Mouse (Mus musculus): ENCODE results near the gene Cep78.

Cep78 gene

DNA sequence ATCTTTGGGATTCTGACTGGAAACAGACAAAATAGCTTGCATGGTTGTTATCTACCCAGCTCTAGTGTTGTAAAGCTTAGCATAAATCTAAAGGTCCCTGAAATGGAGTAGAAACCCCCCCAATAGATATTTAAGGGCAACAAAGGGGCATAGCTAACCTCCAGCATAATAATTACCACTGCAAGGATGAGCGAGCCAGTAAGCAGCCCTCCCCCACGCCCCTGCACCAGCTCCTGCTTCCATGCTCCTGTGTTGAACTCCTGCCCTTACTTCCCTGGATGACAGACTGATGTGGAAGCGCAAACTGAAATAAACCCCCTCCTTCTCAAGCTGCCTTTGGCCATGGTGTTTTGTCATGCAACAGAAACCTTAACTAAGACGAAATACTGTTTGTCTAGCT, 11.4 kb downstream of the Cep78 start:
- DNase-seq (ENCODE audit: low spot score in 2 of 2) = no peak

DNA sequence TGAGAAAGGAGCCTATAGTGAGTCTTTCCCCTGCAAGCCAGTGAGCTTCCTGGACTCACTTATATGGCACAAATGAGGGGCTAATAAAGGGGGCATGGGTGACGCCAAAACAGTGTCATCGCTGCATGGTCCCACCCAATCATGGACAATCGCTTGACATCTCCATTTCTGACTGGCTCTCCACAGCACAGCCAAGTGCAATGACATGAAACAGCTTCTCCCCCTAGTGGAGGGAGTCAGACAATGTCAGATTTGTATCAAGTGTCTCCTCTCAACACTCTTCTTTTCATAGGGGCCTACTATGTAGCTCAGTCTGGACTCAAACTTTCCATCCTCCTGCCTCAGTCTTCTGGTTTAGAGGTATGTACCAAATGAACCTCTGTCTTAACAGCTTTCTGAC, 19.7 kb downstream of the Cep78 start:
- peak; percentile 40 to 52 for DNase-seq (ENCODE audit: low spot score in 2 of 2)

DNA sequence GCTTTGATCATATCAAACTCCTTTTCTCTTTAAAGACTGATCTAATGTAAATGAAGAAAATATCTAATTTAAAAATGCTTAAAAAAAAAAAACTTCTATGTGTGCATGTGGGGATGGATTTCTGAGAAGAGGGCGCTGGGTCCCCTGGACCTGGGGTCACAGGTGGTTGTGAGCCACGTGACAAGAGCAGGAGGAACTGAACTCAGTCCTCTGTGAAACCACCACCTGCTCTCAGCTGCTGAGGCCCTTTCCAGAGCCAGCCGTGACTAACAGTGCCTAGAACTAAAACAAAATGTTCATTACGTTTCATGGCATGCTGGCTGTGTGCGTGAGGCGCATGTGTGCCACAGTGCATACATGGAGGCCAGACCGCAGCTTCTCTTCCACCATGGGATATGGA, 20.3 kb downstream of the Cep78 start:
- DNase-seq (ENCODE audit: low spot score in 2 of 2) = no peak

DNA sequence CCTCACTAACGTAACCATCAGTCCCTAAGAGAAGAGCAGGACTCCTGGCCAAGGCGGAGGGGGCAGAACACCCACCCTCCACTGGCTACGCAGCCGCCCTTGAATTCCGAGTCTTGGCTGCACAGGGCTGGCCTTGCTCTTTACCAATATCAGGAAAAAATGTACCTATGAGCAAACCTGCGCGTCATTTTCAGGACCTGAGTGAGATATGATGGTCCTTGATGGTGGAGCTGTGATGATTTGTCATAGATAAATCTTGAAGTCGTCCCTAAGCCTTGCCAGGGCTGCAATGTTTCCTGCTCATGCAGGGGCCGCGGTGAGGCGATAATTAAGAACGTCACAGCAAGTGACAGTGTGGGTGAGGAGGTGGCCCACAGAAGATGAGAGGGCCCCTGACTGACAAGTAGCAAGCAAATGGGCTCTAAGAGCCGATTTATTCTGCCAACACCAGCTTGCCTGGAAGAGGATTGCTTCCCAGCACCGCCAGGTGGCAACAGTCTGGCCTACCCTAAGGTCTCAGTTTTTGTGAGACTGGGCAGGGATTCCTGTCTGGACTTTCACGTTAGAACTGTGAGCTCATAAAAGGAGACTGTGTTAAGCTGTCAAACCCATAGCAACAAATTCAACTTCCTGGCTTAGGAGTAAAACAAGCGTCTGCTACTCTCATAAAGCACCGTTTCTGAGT, 21.6 kb downstream of the Cep78 start:
- DNase-seq (ENCODE audit: low spot score in 2 of 2) = peak in 1 of 2 experiments; percentile 35

DNA sequence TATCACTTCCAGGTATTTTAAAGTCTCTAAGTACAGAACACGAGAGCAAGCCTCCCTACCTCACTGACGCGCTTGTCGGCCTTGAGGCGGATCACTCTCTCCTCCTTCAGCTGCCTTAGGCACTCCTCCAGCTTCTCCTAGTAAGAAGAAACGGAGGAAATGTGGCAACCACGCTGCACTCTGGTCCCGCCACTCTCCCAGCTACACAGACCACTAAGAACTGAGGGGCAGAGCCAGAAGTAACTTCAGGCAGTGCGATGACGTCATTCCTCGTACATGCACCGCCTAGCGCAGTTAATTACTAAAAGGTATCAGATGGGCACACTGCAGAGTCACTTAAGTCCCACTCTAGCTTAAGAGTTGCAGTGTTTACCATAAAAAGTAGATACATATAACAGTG, 22.5 kb downstream of the Cep78 start:
- no peak for DNase-seq (ENCODE audit: low spot score in 2 of 2)

DNA sequence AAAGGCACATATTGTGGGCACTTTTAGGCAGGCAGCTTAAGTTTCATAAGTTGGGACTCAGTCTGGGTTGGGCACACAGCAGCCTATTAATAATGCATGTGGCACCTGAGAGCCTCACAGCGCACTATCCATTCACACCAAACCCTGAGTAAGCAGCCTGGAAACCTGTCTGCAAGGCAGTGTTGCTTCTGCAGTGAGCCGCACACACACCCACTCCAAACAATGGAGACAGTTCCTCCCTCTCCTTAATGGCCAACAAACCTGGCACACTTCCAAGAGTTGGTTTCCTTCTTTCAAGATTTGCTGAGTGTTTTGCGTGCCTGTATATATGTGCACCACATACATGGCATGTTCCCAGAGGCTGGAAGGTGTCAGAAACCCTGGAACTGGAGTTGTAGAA, 34.6 kb downstream of the Cep78 start:
- no peak for DNase-seq (ENCODE audit: low spot score in 2 of 2)

DNA sequence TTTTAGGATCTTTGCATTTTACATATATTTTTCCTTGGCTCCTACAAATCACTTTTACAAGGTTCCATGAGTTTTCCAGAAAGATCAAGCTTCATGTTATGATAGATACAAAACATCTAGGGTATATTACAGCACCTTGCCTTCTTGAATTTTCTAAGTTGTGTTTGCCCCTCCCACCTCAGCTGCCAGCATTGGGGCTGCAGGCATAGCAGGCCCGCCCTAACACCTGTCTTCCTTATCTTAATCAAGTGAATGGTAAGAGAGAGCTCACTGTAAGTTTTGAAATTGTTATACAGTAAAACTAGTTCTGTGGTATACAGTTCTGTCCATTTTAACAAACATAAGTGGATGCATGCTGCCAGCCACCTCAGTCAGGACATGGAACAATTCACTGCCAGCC, 35.9 kb downstream of the Cep78 start:
- DNase-seq (ENCODE audit: low spot score in 2 of 2) = no peak

DNA sequence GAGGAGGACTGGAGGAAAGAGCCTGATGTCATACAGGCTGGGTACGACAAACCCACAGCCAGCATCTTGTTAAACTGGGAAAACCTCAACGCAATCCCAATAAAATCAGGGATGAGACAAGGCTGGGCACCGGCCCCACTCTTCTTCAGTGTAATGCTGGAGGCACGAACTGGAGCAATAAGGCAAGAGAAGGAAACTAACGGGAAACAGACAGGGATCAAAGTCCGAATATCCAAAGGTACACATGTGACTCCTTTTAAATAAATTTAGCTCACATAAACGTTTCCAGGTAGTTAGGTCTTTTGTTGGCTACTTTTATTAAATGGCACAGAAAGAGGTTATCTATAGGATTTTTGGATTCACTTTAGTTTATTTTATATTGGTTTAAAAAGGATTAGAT, 36.4 kb downstream of the Cep78 start:
- DNase-seq (ENCODE audit: low spot score in 2 of 2) = no peak

DNA sequence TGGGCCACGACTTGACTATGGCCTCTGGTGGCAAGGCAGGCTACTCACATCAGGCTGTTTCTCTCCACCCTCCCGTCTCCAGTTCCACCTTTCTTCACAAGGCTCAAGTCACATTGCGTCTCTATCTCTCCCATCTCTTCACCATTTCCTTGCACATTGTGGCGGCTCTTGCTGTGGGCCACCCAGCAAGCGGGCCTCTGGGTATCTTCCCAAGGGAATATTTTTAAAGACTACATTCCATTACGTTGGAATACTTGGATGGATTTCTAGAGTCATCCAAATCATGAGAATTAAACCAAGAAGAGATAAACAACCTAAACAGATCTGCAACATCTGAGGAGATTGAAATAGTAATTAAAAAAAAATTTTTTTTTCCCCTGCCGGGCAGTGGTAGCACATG, 37.6 kb downstream of the Cep78 start, which contains the start of gene Psat1:
Gene Psat1, minus strand, starts transcription at position 101 of the 400 bp plus-strand sequence.
- no peak for DNase-seq (ENCODE audit: low spot score in 2 of 2)

DNA sequence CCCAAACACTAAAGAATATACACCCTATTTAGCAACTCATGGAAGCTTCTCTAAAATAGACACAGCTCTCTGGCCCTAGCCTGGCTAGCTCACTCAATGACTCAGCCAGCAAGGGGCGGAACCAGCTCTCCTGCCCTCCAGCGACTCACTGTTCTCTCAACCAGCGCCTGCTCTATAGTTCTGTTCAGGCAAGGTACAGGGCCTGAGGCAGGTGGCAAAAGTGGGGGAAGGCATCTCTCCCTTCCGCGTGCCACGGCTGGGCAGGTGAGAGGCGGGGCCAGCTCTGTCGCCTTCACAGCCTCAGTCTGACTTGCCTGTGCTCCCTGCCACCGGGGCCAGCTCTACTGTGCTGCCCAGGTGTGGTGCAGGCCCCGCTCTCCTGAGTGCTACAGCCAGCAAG, 38.1 kb downstream of the Cep78 start:
- DNase-seq (ENCODE audit: low spot score in 2 of 2) = no peak

DNA sequence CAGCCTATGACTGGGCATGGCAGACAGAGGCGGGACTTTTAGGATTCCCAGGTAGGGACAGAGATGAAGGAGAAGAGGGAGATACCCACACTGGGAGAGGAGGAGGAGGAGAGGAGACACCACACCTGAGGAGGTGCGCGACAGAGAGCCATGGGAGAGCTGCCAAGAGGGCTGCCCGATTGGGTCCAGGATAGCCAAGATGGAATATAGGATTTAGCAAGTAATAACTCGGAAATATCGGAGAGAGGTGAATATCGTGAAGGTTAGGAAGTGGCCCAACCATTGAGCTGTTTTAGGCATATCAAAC, 41.7 kb downstream of the Cep78 start:
- no peak for DNase-seq (ENCODE audit: low spot score in 2 of 2)

DNA sequence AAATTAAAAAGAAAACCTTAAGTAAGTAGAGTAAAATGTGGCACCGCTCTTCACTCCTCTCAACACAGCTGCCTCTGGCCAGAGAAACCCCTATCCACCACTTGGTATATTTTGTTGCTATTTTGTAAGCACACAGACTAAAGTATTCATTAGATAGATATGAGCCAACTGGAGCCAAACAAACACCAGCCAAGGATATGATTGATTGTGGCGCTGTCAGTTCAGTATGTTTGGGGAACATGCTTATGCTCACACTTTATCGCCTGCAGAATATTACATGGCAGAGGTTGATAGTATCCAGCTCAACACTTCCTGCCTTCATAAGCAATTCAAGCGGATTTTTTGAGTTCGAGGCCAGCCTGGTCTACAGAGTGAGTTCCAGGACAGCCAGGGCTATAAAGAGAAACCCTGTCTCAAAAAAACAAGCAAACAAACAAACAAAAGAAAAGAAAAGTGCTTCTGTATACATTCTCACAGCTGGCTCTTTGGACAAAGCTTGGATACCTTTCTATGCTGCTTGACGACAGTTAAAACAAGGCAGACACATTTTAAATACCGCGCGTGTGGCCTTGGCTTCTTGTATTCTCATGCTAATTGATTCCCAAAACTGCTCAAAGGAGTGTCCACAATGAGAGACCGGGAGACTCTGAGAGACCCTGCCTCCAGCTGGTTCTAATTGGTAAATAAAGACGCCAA, 42.2 kb downstream of the Cep78 start:
- DNase-seq (ENCODE audit: low spot score in 2 of 2) = no peak

DNA sequence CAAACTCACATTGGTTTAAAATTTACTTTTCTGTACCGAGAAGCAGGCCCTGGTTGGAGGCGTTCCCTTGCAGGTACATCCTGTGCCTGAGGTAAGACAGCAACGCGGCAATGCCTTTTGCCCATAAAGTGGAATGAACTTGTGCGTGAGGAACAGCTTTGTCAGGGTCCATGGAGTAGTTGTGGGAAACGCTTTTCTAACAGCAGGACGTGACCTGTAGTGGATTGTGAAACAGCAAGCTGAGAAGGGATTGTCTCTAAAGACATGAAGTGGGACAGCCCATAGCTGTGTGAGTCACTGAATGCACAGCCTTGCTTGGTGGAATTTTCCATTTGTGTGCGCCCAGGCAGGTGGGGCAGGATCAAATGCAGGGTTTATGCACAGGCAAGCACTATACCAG, 43.4 kb downstream of the Cep78 start:
- no peak for DNase-seq (ENCODE audit: low spot score in 2 of 2)

DNA sequence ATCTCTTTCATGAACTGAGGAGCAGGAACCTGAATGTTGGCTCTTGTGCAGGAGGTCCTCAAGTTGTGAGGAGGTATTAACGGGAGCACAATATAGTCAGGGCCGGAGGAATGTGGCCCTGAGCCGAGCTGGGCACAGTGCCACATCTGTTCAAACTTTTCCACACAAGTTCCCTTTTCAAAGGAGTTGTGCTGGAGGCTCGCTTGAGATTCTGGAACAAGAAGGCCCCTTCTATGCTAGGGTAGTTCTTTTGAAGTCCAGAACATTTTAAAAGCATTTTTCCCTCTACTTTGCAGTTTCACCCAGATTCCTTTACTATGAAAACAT, 59.1 kb downstream of the Cep78 start:
- DNase-seq (ENCODE audit: low spot score in 2 of 2) = peak; percentile 89

DNA sequence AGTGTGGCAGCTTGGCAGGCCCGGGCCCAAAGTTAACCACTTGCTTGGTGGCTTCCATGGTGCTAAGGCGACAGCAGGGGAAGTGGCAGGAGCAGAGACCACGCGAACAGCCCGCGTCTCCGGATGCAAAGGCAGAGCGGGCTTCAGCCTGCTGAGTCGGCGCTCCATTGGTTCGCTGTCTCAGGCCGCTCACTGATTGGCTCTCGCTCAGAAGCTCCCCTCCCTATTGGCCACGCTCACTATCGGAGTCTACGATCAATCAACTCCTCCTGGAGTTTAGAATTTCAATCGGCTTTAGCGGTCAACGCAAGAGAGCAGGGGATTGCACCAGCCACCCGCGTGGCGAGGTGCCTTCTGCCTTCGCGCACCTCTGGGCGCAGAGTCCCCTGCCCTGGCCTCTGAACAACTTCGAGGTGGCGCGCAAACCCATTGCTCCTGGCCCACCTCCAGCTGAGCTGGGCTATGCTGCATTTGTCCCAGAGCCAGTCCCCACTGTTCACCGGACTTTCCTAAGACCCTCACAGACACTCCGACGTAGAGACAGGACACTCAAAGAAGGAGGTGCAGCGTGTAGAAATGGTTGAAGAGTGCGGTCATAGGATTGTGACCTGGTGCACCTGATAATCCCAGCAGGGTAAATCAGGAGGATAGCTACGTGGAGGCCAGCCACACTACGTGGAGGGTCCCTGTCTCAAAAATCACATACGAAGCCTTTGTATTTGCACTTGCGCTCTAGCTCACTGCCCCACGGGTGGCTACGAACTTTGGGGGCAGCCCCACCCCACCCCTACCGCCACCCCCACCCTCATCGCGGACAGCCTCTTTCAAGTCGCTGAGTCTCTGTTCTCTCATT, 59.7 kb downstream of the Cep78 start:
- peak; percentile 95 to 97 for DNase-seq (ENCODE audit: low spot score in 2 of 2)

DNA sequence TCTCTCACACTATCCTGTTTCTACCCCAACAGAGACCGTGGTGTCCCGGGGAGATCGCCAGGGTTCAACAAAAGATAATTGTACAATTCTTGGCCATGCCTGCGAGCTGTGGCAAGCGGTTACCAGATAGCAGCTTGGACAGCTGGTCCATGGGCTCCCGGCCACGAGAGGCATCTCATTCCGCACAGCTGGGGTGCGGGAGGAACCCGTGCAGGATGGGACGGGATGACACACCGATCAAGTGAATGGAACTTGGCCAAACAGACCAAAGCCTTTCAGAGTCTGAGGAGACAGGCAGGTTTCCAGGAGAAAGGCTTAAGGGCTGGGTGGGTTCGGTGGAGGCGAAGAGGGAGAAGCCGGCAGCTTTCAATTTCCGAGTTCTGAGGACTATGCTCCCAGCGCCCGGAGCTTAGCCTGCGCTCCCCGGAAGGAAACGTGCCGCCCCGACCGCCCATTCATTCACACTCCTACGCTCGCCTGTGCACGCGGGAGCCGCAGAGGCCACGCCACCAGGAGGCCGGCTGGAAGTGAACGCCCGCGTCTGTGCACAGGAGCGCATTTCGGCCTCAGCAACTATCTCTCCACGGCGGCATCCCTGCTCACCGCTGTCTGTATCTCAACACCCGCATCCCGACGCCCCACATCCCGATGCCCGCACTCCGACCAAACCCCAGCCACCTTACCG, 60.5 kb downstream of the Cep78 start:
- DNase-seq (ENCODE audit: low spot score in 2 of 2) = peak; percentile 77 to 84

DNA sequence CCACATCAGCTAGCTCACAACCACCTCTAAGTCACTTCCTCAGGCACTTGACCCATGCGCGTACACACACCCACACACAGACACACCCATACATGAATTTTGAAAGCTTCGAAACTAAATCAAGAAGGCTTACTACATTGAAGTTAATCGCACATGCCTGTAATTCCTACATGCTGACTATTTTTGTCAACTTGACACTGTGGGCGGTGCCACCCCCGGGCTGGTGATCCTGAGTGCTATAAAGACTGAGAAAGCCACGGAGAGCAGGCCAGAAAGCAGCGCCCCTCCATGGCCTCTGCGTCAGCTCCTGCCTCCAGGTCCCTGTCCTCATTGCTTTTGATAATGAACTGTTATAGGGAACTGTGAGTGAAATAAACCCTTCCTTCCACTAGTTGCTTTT, 61.4 kb downstream of the Cep78 start:
- peak; percentile 31 to 32 for DNase-seq (ENCODE audit: low spot score in 2 of 2)

DNA sequence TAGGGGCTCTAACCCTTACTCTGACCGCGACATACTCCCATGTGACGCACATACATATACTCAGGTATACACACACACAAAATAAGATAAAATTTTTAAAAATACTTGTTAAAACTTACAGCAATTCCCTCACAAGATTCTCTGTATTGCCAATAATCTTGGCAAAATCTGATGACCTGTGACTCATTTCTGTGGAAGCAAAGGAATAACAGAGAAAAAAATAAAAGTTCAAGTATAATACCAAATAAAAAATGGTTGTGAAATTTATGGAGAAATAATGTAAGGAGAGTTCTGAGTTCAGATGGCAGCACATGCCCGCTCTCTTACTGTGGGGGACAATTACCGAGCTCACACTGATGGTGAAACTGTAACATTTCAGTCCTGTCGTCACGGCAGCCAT, 65.5 kb downstream of the Cep78 start:
- DNase-seq (ENCODE audit: low spot score in 2 of 2) = no peak

DNA sequence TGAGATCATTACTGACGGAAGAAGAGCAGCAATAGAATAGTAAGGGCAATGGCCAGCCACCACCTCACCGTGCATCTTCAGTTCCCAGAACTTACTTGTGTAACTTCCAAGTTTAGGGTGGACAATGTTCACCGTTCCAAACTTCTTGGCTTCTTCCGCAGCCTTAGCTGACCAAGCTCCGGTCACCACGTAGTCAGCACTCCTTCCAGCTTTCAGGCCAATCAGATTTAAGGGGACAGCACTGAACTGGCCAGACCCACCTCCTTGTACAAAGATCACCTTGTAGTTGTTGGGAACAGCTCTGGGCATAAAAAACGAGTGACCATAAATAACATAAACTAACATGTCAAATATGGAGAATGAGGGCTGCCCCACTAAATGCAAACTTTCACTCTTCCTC, 66.7 kb downstream of the Cep78 start:
- no peak for DNase-seq (ENCODE audit: low spot score in 2 of 2)

DNA sequence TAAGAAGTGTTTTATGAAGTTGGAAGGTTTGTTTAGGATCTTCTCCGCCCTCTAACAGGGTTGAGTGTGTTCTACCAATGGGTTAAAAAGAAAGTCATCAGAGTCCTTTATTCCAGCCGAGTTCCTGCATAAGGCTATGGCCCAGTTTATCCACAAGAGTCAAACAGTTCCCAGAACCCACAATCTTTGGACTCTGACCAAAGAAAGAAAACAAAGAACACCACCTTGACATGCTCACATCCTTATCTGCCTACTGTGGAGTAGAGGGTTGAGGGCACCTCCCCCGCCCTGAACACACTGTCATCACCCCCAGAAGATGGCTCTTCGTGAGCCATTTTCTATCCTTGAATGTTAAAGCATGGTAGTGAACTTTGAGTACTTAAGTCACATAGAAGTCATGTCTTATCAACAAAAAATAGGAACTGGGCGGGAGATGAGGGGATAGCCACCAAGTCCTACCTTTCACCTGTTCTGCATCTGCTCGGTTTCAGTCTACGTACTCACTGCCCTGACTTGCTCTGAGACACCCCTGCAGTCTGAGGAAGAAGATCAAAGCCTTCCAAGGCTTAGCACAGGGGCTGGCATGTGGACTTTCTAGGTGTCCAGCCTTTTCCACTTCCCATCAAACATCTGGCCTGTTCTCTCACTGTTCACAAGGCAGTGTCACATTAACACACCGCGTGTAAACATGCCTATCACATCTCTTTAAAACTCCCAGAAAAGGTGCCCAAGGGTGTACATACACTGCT, 71.4 kb downstream of the Cep78 start:
- no peak for DNase-seq (ENCODE audit: low spot score in 2 of 2)

DNA sequence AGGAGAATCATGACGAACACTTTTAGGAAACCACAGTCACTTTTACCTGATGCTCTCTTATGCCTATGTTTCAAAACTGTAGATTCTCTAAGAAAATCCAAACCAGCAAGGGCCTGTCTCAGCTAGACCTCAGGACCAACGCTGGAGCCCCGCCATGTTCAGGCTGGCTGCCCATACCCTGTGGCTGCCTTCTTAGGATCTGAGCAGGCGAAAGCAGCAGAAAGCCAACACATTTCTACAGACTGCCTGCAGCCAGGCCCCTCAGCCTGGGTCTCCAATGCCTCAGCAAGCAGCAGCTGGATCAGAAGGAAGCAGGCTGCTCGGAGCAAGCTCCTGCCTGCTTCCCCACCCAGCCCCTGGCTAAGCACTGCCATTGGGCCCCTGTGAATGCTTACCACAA, 73.3 kb downstream of the Cep78 start:
- DNase-seq (ENCODE audit: low spot score in 2 of 2) = peak in 1 of 2 experiments; percentile 33

DNA sequence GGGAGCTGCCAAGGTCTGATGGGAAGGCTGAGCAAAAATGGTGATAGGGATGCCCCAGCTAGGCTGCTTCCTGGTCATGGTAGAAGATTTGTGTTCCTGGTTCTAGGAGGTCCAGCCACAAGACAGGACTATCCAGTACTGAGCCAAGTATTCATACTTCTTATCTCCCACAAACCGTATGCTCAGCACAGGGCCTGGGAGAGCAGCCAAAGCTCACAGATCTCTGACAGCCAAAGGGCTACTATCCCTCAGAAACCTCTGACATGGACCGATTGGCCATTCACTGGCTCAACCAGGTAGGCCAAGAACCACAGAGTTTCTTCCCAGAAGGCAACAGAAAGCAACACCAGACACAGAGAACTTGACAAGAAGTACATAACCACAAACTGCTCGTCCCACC, 73.8 kb downstream of the Cep78 start:
- no peak for DNase-seq (ENCODE audit: low spot score in 2 of 2)
